8 mouse cellular contexts compared by ENCODE assay signal in the genomic region with DNA sequence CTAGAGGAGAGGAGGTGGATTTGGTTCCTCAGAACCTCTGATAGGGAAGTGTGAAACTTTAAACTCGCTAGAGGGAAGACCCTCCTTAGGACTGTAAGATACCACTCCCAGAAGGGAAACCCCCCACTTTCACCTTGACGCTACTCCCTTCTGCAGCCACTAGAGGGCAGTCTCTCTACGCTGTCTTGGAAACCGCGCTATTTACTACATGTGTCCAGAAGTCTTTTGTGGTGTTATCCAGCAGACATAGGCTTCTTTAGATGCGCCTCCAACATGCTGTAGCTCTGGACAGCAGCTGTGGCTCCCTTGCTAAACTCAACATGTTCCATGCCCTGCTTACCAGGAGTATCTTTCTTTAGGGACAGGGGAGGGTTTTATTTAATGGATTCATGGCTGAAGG. TPM values are rescaled to one million over a fixed set of nuclear protein-coding genes. Genes with fewer than 3 reads are reported as not detected.
DNase-seq lines count a peak whose midpoint lies in the region; ATAC-seq and TF ChIP-seq lines count a peak whose summit lies in the region.

No protein-coding gene starts in this region.

- peak; percentile 85 for TF ChIP-seq RAD21 in CH12.LX (IDR thresholded peaks at IDR 0.05; ENCODE audit: low read depth, low read length)

- 0% methylated on average over 6 of the region's 6 CpGs for WGBS in forebrain, embryonic 15.5 days
- 4% methylated on average over 6 of the region's 6 CpGs for WGBS in liver, postnatal 0 days (ENCODE audit: insufficient replicate concordance)
- WGBS in neural tube, embryonic 15.5 days: 2% methylated on average over 6 of the region's 6 CpGs

- no peaks in the 10 kb centered on the region for H3K9me3 ChIP-seq in CH12.LX (replicated peaks; ENCODE audit: low read length)
- H3K9me3 ChIP-seq in forebrain, embryonic 15.5 days: no peaks in the 10 kb centered on the region
- no peaks in the 10 kb centered on the region for H3K9me3 ChIP-seq in liver, postnatal 0 days (ENCODE audit: low read length)
- H3K9me3 ChIP-seq in neural tube, embryonic 15.5 days (replicated peaks): no peaks in the 10 kb centered on the region

- in situ Hi-C loops in CH12.LX (cut with MboI; ENCODE audit: low pct_ligation_motif_present, low pct_unique_long_range_greater_than_20kb, low sequenced_read_pairs): loop anchor here (25.0 kb wide), 1 partner anchor 549 kb away; the partner anchor contains the start of gene Hk1

- no peak overlapping the region for H3K4me3 ChIP-seq in CH12.LX (replicated peaks in 1 of 3; ENCODE audit: low read depth in 2 of 3, low read length in 2 of 3, poor library complexity in 1 of 3)
- H3K4me3 ChIP-seq in forebrain, embryonic 15.5 days: no peak overlapping the region
- H3K4me3 ChIP-seq in liver, postnatal 0 days (ENCODE audit: low read depth, low read length): no peak overlapping the region
- H3K4me3 ChIP-seq in neural tube, embryonic 15.5 days (replicated peaks): no peak overlapping the region

- no peak overlapping the region for H3K27ac ChIP-seq in CH12.LX (ENCODE audit: insufficient read depth, low read depth)
- no peak overlapping the region for H3K27ac ChIP-seq in forebrain, embryonic 15.5 days (replicated peaks)
- H3K27ac ChIP-seq in liver, postnatal 0 days (ENCODE audit: low read depth): no peak overlapping the region
- H3K27ac ChIP-seq in neural tube, embryonic 15.5 days (replicated peaks): no peak overlapping the region

- peaks cover 38% of the 10 kb centered on the region for H3K27me3 ChIP-seq in CH12.LX (replicated peaks)
- H3K27me3 ChIP-seq in forebrain, embryonic 15.5 days: no peaks in the 10 kb centered on the region
- no peaks in the 10 kb centered on the region for H3K27me3 ChIP-seq in liver, postnatal 0 days (ENCODE audit: insufficient read depth, low read length)
- H3K27me3 ChIP-seq in neural tube, embryonic 15.5 days (replicated peaks): no peaks in the 10 kb centered on the region

- peak; percentile 53 for DNase-seq in 416B (ENCODE audit: low read depth)
- peak; percentile 65 for DNase-seq in CH12.LX (ENCODE audit: extremely low read depth)
- DNase-seq in kidney, adult 18-20 months: peak; percentile 48
- DNase-seq in liver, postnatal 0 days: peak; percentile 36

- no peak for TF ChIP-seq EP300 in CH12.LX (IDR thresholded peaks at IDR 0.05; ENCODE audit: low read length)
- TF ChIP-seq EP300 in liver, postnatal 0 days (IDR thresholded peaks at IDR 0.05; ENCODE audit: low read depth): no peak

- 0 out of 2 replicates have a peak, but pooled peaks have one; percentile 36 for ATAC-seq in cerebellum, adult (ENCODE audit: insufficient number of reproducible peaks, low FRiP score, low TSS enrichment)
- ATAC-seq in forebrain, embryonic 15.5 days (replicated peaks): 0 out of 2 replicates have a peak, but pooled peaks have one; percentile 41
- ATAC-seq in liver, postnatal 0 days: no peak
- ATAC-seq in neural tube, embryonic 15.5 days (ENCODE audit: low FRiP score): peak; percentile 58
- no peak for ATAC-seq in inflammation-experienced regulatory T-cells, adult 6 months

- no peaks in the 10 kb centered on the region for H3K36me3 ChIP-seq in CH12.LX (replicated peaks in 1 of 2; ENCODE audit: control insufficient read depth in 1 of 2, insufficient read depth in 1 of 2, low read length in 1 of 2)
- H3K36me3 ChIP-seq in forebrain, embryonic 15.5 days: no peaks in the 10 kb centered on the region
- no peaks in the 10 kb centered on the region for H3K36me3 ChIP-seq in liver, postnatal 0 days (replicated peaks; ENCODE audit: insufficient read depth, low read length)
- no peaks in the 10 kb centered on the region for H3K36me3 ChIP-seq in neural tube, embryonic 15.5 days

- H3K79me2 ChIP-seq in CH12.LX (replicated peaks; ENCODE audit: control insufficient read depth, extremely low read depth, insufficient read depth, poor library complexity, severe bottlenecking): no peaks in the 10 kb centered on the region

- dilution Hi-C loops in CH12.LX (cut with MboI; ENCODE audit: extremely low pct_ligation_motif_present, extremely low pct_unique_long_range_greater_than_20kb, low sequenced_read_pairs): no loop called here

- peaks cover 0 to 9% of the 10 kb centered on the region in 2 experiments; a peak in 2 of 4 replicates for H3K4me1 ChIP-seq in CH12.LX (ENCODE audit: control insufficient read depth in 1 of 2, insufficient read depth in 2 of 2)
- H3K4me1 ChIP-seq in forebrain, embryonic 15.5 days: peaks cover 2% of the 10 kb centered on the region; the same call in 1 of the 2 replicates
- no peaks in the 10 kb centered on the region for H3K4me1 ChIP-seq in liver, postnatal 0 days (ENCODE audit: insufficient read depth)
- peaks cover 8% of the 10 kb centered on the region; the same call in 1 of the 2 replicates for H3K4me1 ChIP-seq in neural tube, embryonic 15.5 days

- no peak overlapping the region for H3K9ac ChIP-seq in CH12.LX (ENCODE audit: insufficient read depth, low read depth)
- no peak overlapping the region for H3K9ac ChIP-seq in forebrain, embryonic 15.5 days (replicated peaks)
- no peak overlapping the region for H3K9ac ChIP-seq in liver, postnatal 0 days (replicated peaks)
- no peak overlapping the region for H3K9ac ChIP-seq in neural tube, embryonic 15.5 days (replicated peaks)

- H3K4me2 ChIP-seq in CH12.LX (ENCODE audit: insufficient read depth, low read depth, poor library complexity, severe bottlenecking): 0 out of 2 replicates have a peak overlapping the region, but pooled peaks have one; percentile 9
- H3K4me2 ChIP-seq in forebrain, embryonic 15.5 days (replicated peaks): no peak overlapping the region
- H3K4me2 ChIP-seq in liver, postnatal 0 days (ENCODE audit: low read depth, low read length): no peak overlapping the region
- no peak overlapping the region for H3K4me2 ChIP-seq in neural tube, embryonic 15.5 days

- TF ChIP-seq CTCF in CH12.LX (conservative IDR thresholded peaks at IDR 0.05 in 1 of 2, IDR thresholded peaks at IDR 0.05 in 1 of 2; ENCODE audit: low read depth in 2 of 2, low read length in 2 of 2): peak; percentile 90 to 93
- peak; percentile 93 for TF ChIP-seq CTCF in liver, postnatal 0 days (IDR thresholded peaks at IDR 0.05; ENCODE audit: low read depth)

- TF ChIP-seq POLR2A in CH12.LX (IDR thresholded peaks at IDR 0.05; ENCODE audit: low read depth, low read length): no peak

TF ChIP-seq in CH12.LX, 34 proteins besides CTCF, POLR2A, EP300 and RAD21:
- TF ChIP-seq RCOR1 (conservative IDR thresholded peaks at IDR 0.05; ENCODE audit: low read depth, low read length): no peak
- no peak for TF ChIP-seq MXI1 (IDR thresholded peaks at IDR 0.05; ENCODE audit: low read depth, low read length)
- no peak for TF ChIP-seq SIN3A (IDR thresholded peaks at IDR 0.05; ENCODE audit: low read length)
- TF ChIP-seq SMC3 (IDR thresholded peaks at IDR 0.05; ENCODE audit: low read depth, low read length): peak; percentile 76
- peak; percentile 28; the same call in 1 of the 2 replicates for TF ChIP-seq IRF4 (IDR thresholded peaks at IDR 0.05; ENCODE audit: low read depth, low read length)
- no peak for TF ChIP-seq PAX5 (IDR thresholded peaks at IDR 0.05; ENCODE audit: low read length)
- TF ChIP-seq HCFC1 (IDR thresholded peaks at IDR 0.05; ENCODE audit: low read depth, low read length): no peak
- no peak for TF ChIP-seq NRF1 (IDR thresholded peaks at IDR 0.05; ENCODE audit: low read depth, low read length)
- TF ChIP-seq ELF1 (IDR thresholded peaks at IDR 0.05; ENCODE audit: low read depth, low read length): no peak
- no peak for TF ChIP-seq ZNF384 (IDR thresholded peaks at IDR 0.05; ENCODE audit: low read depth, low read length)
- no peak for TF ChIP-seq NELFE (IDR thresholded peaks at IDR 0.05; ENCODE audit: low read depth, low read length)
- TF ChIP-seq MYC (IDR thresholded peaks at IDR 0.05; ENCODE audit: low read depth, low read length): peak; percentile 56; the same call in 1 of the 2 replicates
- no peak for TF ChIP-seq MAZ (IDR thresholded peaks at IDR 0.05; ENCODE audit: low read depth, low read length)
TF ChIP-seq in CH12.LX: peak in this region for 3.

RNA-seq across cellular contexts. Expression of gene H2afy2, which starts 54.8 kb away (rescaled TPM):
- total RNA-seq in CH12.LX (2012; rRNA removed) (0.08 TPM in 1 of 2 replicates, not detected in the other), CH12.LX (2014; rRNA removed) (not detected in 2 replicates)
- 0.14 and 0.20 TPM in 2 replicates for polyA plus RNA-seq in CH12.LX (2012; ENCODE audit: insufficient read length, low read depth)
- polyA plus RNA-seq in forebrain, embryonic 15.5 days (2015; fragmentation: Nextera tagmentation; extraction: Ambion mirVana): 312 TPM in 2 replicates
- 1.9 and 2.0 TPM in 2 replicates for polyA plus RNA-seq in liver, postnatal 0 days (2015; fragmentation: Nextera tagmentation; extraction: Ambion mirVana)
- polyA plus RNA-seq in neural tube, embryonic 15.5 days (2015; fragmentation: Nextera tagmentation; extraction: Ambion mirVana): 232 and 258 TPM in 2 replicates
- not detected for polyA plus RNA-seq in inflammation-experienced regulatory T-cells, adult 6 months (2017; shearing (Covaris generic))

Comparison
In these comparisons a context has a peak if more than half of its experiments do, and no peak if none do; other contexts are left out.
1. ATAC-seq: peak in cerebellum, adult (single experiment), forebrain, embryonic 15.5 days (single experiment) and neural tube, embryonic 15.5 days (single experiment); none in liver, postnatal 0 days (single experiment) and inflammation-experienced regulatory T-cells, adult 6 months (single experiment).
2. RNA of gene H2afy2, which starts 54.8 kb away (polyA plus RNA-seq): 312 TPM in forebrain, embryonic 15.5 days and 232 to 258 TPM in neural tube, embryonic 15.5 days; 1.9 to 2.0 TPM in liver, postnatal 0 days, 0.14 to 0.20 TPM in CH12.LX and not detected in inflammation-experienced regulatory T-cells, adult 6 months; every median in the first group is over 10 times any median in the second.
3. Peak in every context shown above with its lines, with median percentiles within 50 percentile points of each other: DNase-seq.